Mouse (Mus musculus) left cerebral cortex, postnatal 14 days (tissue): ENCODE measurements around the gene Olfr773. TPM values are rescaled to one million over a fixed set of nuclear protein-coding genes. Genes with fewer than 3 reads are reported as not detected.
"Not testable (repeated sequence)": the region's sequence is repeated elsewhere in the genome, so short reads cannot be mapped to it uniquely, and the experiment has no call there.

Source experiments
- DNase-seq, 2 experiments: peaks; one replicate each; pipeline ENCODE4 v3.0.0; 2021 to 2022; ENCODE audit warnings: low spot score in 2 of 2, mixed read lengths in 1 of 2
- intact Hi-C: fragments of 180-260 bp; cut with DNase I; formaldehyde crosslinking; loops from one replicate; pipeline ENCODE4 v1.15.1; 2025
- long read RNA-seq, 2 experiments: library from polyadenylated mRNA; stranded (forward); transcript quantifications; one replicate each; pipeline ENCODE4 v2.0.0; 2021
- total RNA-seq, 2 experiments: library from RNA; stranded (reverse); gene quantifications; 2 replicates each; pipeline ENCODE4 v1.2.3; 2021

The Olfr773 gene
- total RNA-seq = not detected
- long read RNA-seq, experiment 1 = 0 reads
- long read RNA-seq, experiment 2 = 0 reads

- intact Hi-C loops, DNase-seq: not testable (repeated sequence)
Observed at GRCm38 (mm10) chr10:129187319-129187718, at the start of gene Olfr773. Gene Olfr773, minus strand, starts transcription at chr10:129187419.

- DNase-seq = no peak
- intact Hi-C loops = no loop called here
Observed at GRCm38 (mm10) chr10:129235904-129236303, 48.7 kb upstream of the Olfr773 start, which contains the start of gene Olfr774. Gene Olfr774, plus strand, starts transcription at chr10:129236204.

DNA sequence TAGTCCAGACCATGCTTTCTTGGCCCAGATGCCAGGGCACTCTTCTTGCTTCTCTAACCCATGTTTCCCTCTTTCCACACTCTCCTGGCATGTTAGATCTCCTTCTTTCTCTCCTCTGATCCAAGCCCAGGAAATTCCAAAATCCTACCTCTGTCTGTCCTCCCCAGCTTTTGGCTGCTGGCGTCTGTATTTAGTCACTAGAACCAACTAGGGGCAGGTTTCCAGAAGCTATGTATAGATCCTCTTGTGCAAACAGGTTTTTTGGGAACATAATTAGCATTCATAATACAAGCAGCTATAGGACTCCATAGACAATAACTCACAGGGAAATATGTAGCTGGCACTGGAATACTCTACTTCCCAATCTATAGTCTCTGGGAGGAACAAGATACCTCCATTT, 43.5 kb upstream of the Olfr773 start:
- intact Hi-C loops = no loop called here
- DNase-seq = peak in 1 of 2 experiments; percentile 7

GRCm38 (mm10) chr10:129177821-129178220, 9.4 kb downstream of the Olfr773 start, which contains the start of gene Olfr772:
Gene Olfr772, minus strand, starts transcription at chr10:129177921.
- DNase-seq, intact Hi-C loops: not testable (repeated sequence)

- no peak for DNase-seq
- intact Hi-C loops = no loop called here
Observed at GRCm38 (mm10) chr10:129164651-129165050, 22.6 kb downstream of the Olfr773 start, which contains the start of gene Olfr771. Gene Olfr771, minus strand, starts transcription at chr10:129164751.

- intact Hi-C loops = no loop called here
Observed at GRCm38 (mm10) chr10:129138898-129139297, 48.3 kb downstream of the Olfr773 start, which contains the start of gene Olfr770. Gene Olfr770, minus strand, starts transcription at chr10:129138998.

More at GRCm38 (mm10) chr10:129138898-129139297, 48.3 kb downstream of the Olfr773 start, which contains the start of gene Olfr770:
- no peak for DNase-seq

Other genes starting within 250 kb of the Olfr773 start
- gene Mettl7b, start 226.4 kb downstream of the Olfr773 start, total RNA-seq = not detected
- not detected for gene Olfr9, start 198.0 kb downstream of the Olfr773 start, total RNA-seq
- not detected for gene Olfr763, start 176.6 kb downstream of the Olfr773 start, total RNA-seq
- not detected for gene Olfr764-ps1, start 147.5 kb downstream of the Olfr773 start, total RNA-seq
- gene Olfr765, start 137.4 kb downstream of the Olfr773 start, total RNA-seq = not detected
- gene Olfr766-ps1, start 118.4 kb downstream of the Olfr773 start, total RNA-seq = not detected
- not detected for gene Olfr767, start 104.5 kb downstream of the Olfr773 start, total RNA-seq
- gene Olfr768, start 88.0 kb downstream of the Olfr773 start, total RNA-seq = not detected
- not detected for gene Olfr769, start 69.6 kb downstream of the Olfr773 start, total RNA-seq
- gene Olfr770, start 48.4 kb downstream of the Olfr773 start, total RNA-seq = not detected
- gene Olfr771, start 22.7 kb downstream of the Olfr773 start, total RNA-seq = not detected
- not detected for gene Olfr772, start 9.5 kb downstream of the Olfr773 start, total RNA-seq
- gene Olfr774, start 48.8 kb upstream of the Olfr773 start, total RNA-seq = not detected
- not detected for gene Olfr775, start 61.0 kb upstream of the Olfr773 start, total RNA-seq
- gene Olfr776, start 71.7 kb upstream of the Olfr773 start, total RNA-seq = not detected
- not detected for gene Olfr777, start 84.1 kb upstream of the Olfr773 start, total RNA-seq
- gene Olfr780, start 130.7 kb upstream of the Olfr773 start, total RNA-seq = not detected
- gene Olfr781, start 141.4 kb upstream of the Olfr773 start, total RNA-seq = not detected
- not detected for gene Olfr782, start 161.4 kb upstream of the Olfr773 start, total RNA-seq
- under 1 TPM; 0.11 to 0.15 TPM for gene Olfr784, start 196.7 kb upstream of the Olfr773 start, total RNA-seq
- not detected for gene Olfr785, start 218.0 kb upstream of the Olfr773 start, total RNA-seq
- not detected for gene Olfr786, start 239.9 kb upstream of the Olfr773 start, total RNA-seq